Mouse (Mus musculus) midbrain, embryonic 16.5 days (tissue): ENCODE measurements around the gene Fam187b. TPM values are rescaled to one million over a fixed set of nuclear protein-coding genes. Genes with fewer than 3 reads are reported as not detected.

ENCODE experiments used
- ATAC-seq: fragments of 200-750 bp; cut with Nextera tagmentation; 2 replicates; pipeline ENCODE4 v1.8.0; 2017; ENCODE audit warnings: moderate TSS enrichment
- H3K27ac ChIP-seq: fragments of 300-500 bp; sonication (generic); 2 replicates; pipeline ENCODE4 v1.5.1; 2014; ENCODE audit warnings: mild to moderate bottlenecking, low read length, mixed read lengths
- H3K27me3 ChIP-seq: fragments of 300-500 bp; sonication (generic); 2 replicates; pipeline ENCODE4 v1.6.1; 2014; ENCODE audit warnings: low read depth, low read length, mixed read lengths; ENCODE audit not compliant: control insufficient read depth, insufficient read depth
- H3K36me3 ChIP-seq: fragments of 300-500 bp; sonication (generic); 2 replicates; pipeline ENCODE4 v1.6.1; 2014; ENCODE audit warnings: mild to moderate bottlenecking, low read length, moderate library complexity, mixed read lengths; ENCODE audit not compliant: control insufficient read depth, insufficient read depth
- H3K4me1 ChIP-seq: fragments of 300-500 bp; sonication (generic); 2 replicates; pipeline ENCODE4 v1.6.1; 2014; ENCODE audit warnings: mild to moderate bottlenecking, low read length, mixed read lengths; ENCODE audit not compliant: control insufficient read depth, insufficient read depth
- H3K4me2 ChIP-seq: fragments of 300-500 bp; sonication (generic); 2 replicates; pipeline ENCODE4 v1.6.1; 2014; ENCODE audit warnings: mild to moderate bottlenecking, low read length, mixed read lengths
- H3K4me3 ChIP-seq: fragments of 300-500 bp; sonication (generic); 2 replicates; pipeline ENCODE4 v1.5.1; 2014; ENCODE audit warnings: low read depth, mild to moderate bottlenecking, low read length, moderate library complexity, mixed read lengths
- H3K9ac ChIP-seq: fragments of 300-500 bp; sonication (generic); 2 replicates; pipeline ENCODE4 v1.6.1; 2014; ENCODE audit warnings: low read depth, low read length, mixed read lengths
- H3K9me3 ChIP-seq: fragments of 300-500 bp; sonication (generic); replicated peaks from 2 replicates; pipeline ENCODE4 v1.6.1; 2014; ENCODE audit warnings: mild to moderate bottlenecking, low read length, mixed read lengths; ENCODE audit not compliant: control insufficient read depth, poor library complexity, severe bottlenecking
- WGBS: fragments of 180-500 bp; shearing (Covaris S2); extraction: QIAGEN DNeasy Blood & Tissue Kit; methylation state at CpG from one replicate; pipeline ENCODE4 v1.1.7; 2014; 5-methylcytosine and 5-hydroxymethylcytosine counted together
- polyA plus RNA-seq: library from polyadenylated mRNA; unstranded; fragments of >200 nt; fragmentation: Nextera tagmentation; extraction: Ambion mirVana; gene quantifications from 2 replicates; pipeline ENCODE4 v1.2.1, GENCODE M21; 2015

The Fam187b gene
- polyA plus RNA-seq, 1 experiment from 2014 or later: 0.84 TPM

GRCm38 (mm10) chr7:30988519-30989162 is 15.1 kb downstream of the Fam187b start:
- no peaks in the 10 kb centered on the region for H3K4me1 ChIP-seq
- ATAC-seq: no peak
- no peak overlapping the region for H3K27ac ChIP-seq
- H3K9ac ChIP-seq: no peak overlapping the region
- WGBS: 85% methylated on average over 4 of the region's 4 CpGs
- no peaks in the 10 kb centered on the region for H3K27me3 ChIP-seq
- H3K4me3 ChIP-seq: no peak overlapping the region
- H3K9me3 ChIP-seq: no peaks in the 10 kb centered on the region
- H3K4me2 ChIP-seq: no peak overlapping the region
- H3K36me3 ChIP-seq: no peaks in the 10 kb centered on the region

DNA sequence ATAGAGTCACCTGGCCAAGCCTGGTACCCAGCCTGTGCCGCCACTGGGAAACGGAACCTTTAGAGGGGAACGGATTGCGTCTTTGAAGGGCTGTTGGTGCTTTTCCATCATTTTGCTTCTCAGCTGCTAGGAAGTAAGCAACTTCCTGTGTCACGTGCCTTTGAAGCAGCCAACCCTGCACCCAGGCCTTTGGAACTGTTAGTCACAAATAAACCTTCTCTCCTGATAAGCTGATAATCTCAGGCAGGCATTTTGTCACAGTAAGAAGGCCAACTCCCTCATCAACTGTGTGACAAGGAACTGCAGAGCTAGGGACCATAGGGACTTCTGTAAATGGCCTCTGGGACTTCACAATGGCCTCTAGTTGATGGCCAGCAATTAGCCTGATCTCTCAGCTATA is 18.6 kb downstream of the Fam187b start:
- no peak overlapping the region for H3K4me2 ChIP-seq
- ATAC-seq: no peak
- H3K36me3 ChIP-seq: no peaks in the 10 kb centered on the region
- no peaks in the 10 kb centered on the region for H3K4me1 ChIP-seq
- H3K4me3 ChIP-seq: no peak overlapping the region
- H3K27ac ChIP-seq: no peak overlapping the region
- 93% methylated on average over 5 of the region's 5 CpGs for WGBS
- H3K9me3 ChIP-seq: no peaks in the 10 kb centered on the region; the same call in 1 of the 2 replicates
- H3K9ac ChIP-seq: no peak overlapping the region
- no peaks in the 10 kb centered on the region for H3K27me3 ChIP-seq

- no peak overlapping the region for H3K4me2 ChIP-seq
- H3K27ac ChIP-seq: no peak overlapping the region
- no peaks in the 10 kb centered on the region for H3K36me3 ChIP-seq
- no peak overlapping the region for H3K9ac ChIP-seq
- 73% methylated on average over 5 of the region's 5 CpGs for WGBS
- no peaks in the 10 kb centered on the region for H3K27me3 ChIP-seq
- no peaks in the 10 kb centered on the region; the same call in 1 of the 2 replicates for H3K9me3 ChIP-seq
- no peaks in the 10 kb centered on the region for H3K4me1 ChIP-seq
- ATAC-seq: no peak
- H3K4me3 ChIP-seq: no peak overlapping the region
Measured at GRCm38 (mm10) chr7:30993986-30994385, 20.4 kb downstream of the Fam187b start.

- WGBS: 94% methylated on average over 2 of the region's 2 CpGs
- Histone ChIP-seq H3K27me3 (no peaks in the 10 kb centered on the region), H3K9ac (no peak overlapping the region), H3K36me3 (no peaks in the 10 kb centered on the region), H3K4me3 (no peak overlapping the region), H3K4me2 (no peak overlapping the region), H3K27ac (no peak overlapping the region), H3K9me3 (no peaks in the 10 kb centered on the region; the same call in 1 of the 2 replicates), H3K4me1 (no peaks in the 10 kb centered on the region)
- ATAC-seq: no peak
Measured at GRCm38 (mm10) chr7:30996491-30996890, 22.9 kb downstream of the Fam187b start.

- H3K9ac ChIP-seq: no peak overlapping the region
- no peak overlapping the region for H3K4me2 ChIP-seq
- H3K27ac ChIP-seq: no peak overlapping the region
- H3K9me3 ChIP-seq: no peaks in the 10 kb centered on the region; the same call in 1 of the 2 replicates
- H3K4me3 ChIP-seq: no peak overlapping the region
- no peaks in the 10 kb centered on the region for H3K4me1 ChIP-seq
- no peaks in the 10 kb centered on the region for H3K36me3 ChIP-seq
- H3K27me3 ChIP-seq: no peaks in the 10 kb centered on the region
- WGBS: 44% methylated on average over 7 of the region's 7 CpGs
- ATAC-seq: no peak
Measured at GRCm38 (mm10) chr7:31000505-31001020, 27.0 kb downstream of the Fam187b start.

- Histone ChIP-seq H3K9ac (no peak overlapping the region), H3K27ac (no peak overlapping the region), H3K4me1 (no peaks in the 10 kb centered on the region), H3K36me3 (no peaks in the 10 kb centered on the region), H3K4me2 (no peak overlapping the region), H3K27me3 (no peaks in the 10 kb centered on the region), H3K4me3 (no peak overlapping the region), H3K9me3 (no peaks in the 10 kb centered on the region)
- 87% methylated on average over 8 of the region's 8 CpGs for WGBS
- no peak for ATAC-seq
Measured at GRCm38 (mm10) chr7:31002650-31003049, 29.1 kb downstream of the Fam187b start.

GRCm38 (mm10) chr7:31007775-31008174 is 34.2 kb downstream of the Fam187b start:
- ATAC-seq: no peak

GRCm38 (mm10) chr7:31008175-31008574 is 34.6 kb downstream of the Fam187b start:
- Histone ChIP-seq H3K4me2 (no peak overlapping the region), H3K4me3 (no peak overlapping the region), H3K9me3 (no peaks in the 10 kb centered on the region), H3K27ac (no peak overlapping the region), H3K4me1 (no peaks in the 10 kb centered on the region), H3K36me3 (no peaks in the 10 kb centered on the region), H3K9ac (no peak overlapping the region), H3K27me3 (no peaks in the 10 kb centered on the region)
- ATAC-seq: no peak
- 56% methylated on average over 1 of the region's 1 CpGs for WGBS

More at GRCm38 (mm10) chr7:31007775-31008174, 34.2 kb downstream of the Fam187b start:
- H3K27me3 ChIP-seq: no peaks in the 10 kb centered on the region
- no peaks in the 10 kb centered on the region for H3K4me1 ChIP-seq
- no peak overlapping the region for H3K27ac ChIP-seq
- no peaks in the 10 kb centered on the region for H3K9me3 ChIP-seq
- 87% methylated on average over 1 of the region's 1 CpGs for WGBS
- H3K36me3 ChIP-seq: no peaks in the 10 kb centered on the region
- H3K9ac ChIP-seq: no peak overlapping the region
- no peak overlapping the region for H3K4me2 ChIP-seq
- H3K4me3 ChIP-seq: no peak overlapping the region

DNA sequence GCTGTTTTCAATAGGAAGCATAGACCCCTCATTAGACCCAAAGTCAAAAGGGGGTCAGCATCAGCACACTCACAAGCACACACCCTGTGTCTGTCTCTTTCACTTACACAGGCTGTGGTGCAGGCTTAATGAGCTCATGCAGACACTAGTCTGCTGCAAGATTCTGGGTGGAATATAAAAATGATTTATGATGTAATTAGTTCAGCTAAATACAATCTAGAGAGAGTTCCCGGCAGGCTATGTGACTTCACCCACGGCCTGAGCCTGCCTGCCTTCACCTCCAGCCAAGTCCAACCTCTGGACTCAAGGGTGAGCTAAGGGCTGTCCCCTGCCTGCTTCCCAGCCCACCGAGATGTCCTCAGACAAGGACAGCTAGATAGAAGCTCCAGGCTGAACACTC is 35.3 kb downstream of the Fam187b start:
- H3K4me1 ChIP-seq: no peaks in the 10 kb centered on the region
- H3K4me2 ChIP-seq: no peak overlapping the region
- H3K9ac ChIP-seq: no peak overlapping the region
- H3K4me3 ChIP-seq: no peak overlapping the region
- no peaks in the 10 kb centered on the region for H3K9me3 ChIP-seq
- H3K36me3 ChIP-seq: no peaks in the 10 kb centered on the region
- WGBS: 74% methylated on average over 3 of the region's 3 CpGs
- H3K27ac ChIP-seq: no peak overlapping the region
- no peaks in the 10 kb centered on the region for H3K27me3 ChIP-seq
- ATAC-seq: no peak
